Mouse (Mus musculus): Measurements from ENCODE around the gene Mrpl21.

The Mrpl21 gene

GRCm38 (mm10) chr19:3333694-3334515, 51.2 kb downstream of the Mrpl21 start:
- in situ Hi-C loops (cut with MboI; ENCODE audit: unreplicated experiment in 2 of 2), result no loop called here

- in situ Hi-C loops (cut with MboI; ENCODE audit: unreplicated experiment in 2 of 2), result no loop called here
Measured at GRCm38 (mm10) chr19:3334550-3334949, 51.8 kb downstream of the Mrpl21 start.

GRCm38 (mm10) chr19:3335917-3336316, 53.2 kb downstream of the Mrpl21 start:
- in situ Hi-C loops (cut with MboI; ENCODE audit: unreplicated experiment in 2 of 2), result no loop called here

- in situ Hi-C loops (cut with MboI; ENCODE audit: unreplicated experiment in 2 of 2), result no loop called here
Measured at GRCm38 (mm10) chr19:3336485-3337255, 54.0 kb downstream of the Mrpl21 start.

GRCm38 (mm10) chr19:3339187-3339586, 56.5 kb downstream of the Mrpl21 start:
- in situ Hi-C loops (cut with MboI; ENCODE audit: unreplicated experiment in 2 of 2), result no loop called here

GRCm38 (mm10) chr19:3341021-3341420, 58.3 kb downstream of the Mrpl21 start:
- in situ Hi-C loops (cut with MboI; ENCODE audit: unreplicated experiment in 2 of 2), result no loop called here
